Mouse (Mus musculus) embryo, embryonic 11.5 days (tissue): ENCODE results near the gene Cyth2.

Experiments
- DNase-seq: peaks from one replicate; pipeline ENCODE4 v3.0.0-alpha.2; 2012; ENCODE audit warnings: low read depth, low spot score

Gene Cyth2

GRCm38 (mm10) chr7:45814841-45815240 lies 460 bp upstream of the Cyth2 start:
- DNase-seq = no peak

- DNase-seq = no peak
These were observed 1.5 kb downstream of the Cyth2 start for GRCm38 (mm10) chr7:45812921-45813320.

- no peak for DNase-seq
These were observed 4.9 kb downstream of the Cyth2 start for GRCm38 (mm10) chr7:45809276-45810075.

DNA sequence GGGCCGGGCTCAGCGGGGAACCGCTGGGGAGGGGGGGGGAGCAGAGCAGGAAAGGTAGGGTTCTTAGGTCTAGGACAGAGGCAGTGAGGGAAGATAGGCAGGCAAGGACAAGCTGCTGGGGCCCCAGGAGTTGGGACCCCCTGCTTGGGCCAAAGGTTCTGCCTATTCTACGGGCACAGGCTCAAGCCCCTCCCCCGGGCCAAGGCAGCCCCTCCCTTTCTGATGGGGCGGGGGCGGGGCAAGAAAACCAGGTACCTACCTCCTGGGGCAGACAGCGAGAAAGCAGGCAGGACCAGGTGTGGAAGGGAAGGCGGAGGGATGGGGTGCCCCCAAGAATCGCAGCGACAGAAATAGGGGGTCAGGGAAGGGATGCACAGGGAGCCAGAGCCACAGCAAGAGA lies 5.9 kb downstream of the Cyth2 start:
- DNase-seq = no peak

DNA sequence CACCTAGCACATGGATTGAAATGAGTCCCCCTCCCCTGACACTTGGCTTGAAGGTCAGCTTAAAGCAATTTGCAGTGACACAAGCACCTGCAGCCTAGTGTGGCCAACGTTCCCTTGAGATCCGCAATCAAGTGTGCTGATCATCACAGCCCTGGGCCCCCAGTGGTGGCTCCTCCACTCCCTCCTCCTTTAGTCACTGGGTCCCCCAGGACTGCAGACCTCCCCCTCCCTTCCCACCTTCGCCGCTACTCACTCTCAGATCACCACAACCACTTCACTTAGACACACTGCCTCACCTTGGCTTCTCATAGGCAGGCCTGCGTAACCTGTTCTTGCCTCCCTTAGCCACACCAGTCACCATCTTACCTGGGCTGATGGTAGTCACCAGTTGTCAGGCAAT lies 8.4 kb downstream of the Cyth2 start:
- DNase-seq = no peak

- no peak for DNase-seq
These were observed 11.8 kb downstream of the Cyth2 start for GRCm38 (mm10) chr7:45802551-45802950.

- peak; percentile 89 for DNase-seq
These were observed 13.0 kb downstream of the Cyth2 start for GRCm38 (mm10) chr7:45801348-45801747.

DNA sequence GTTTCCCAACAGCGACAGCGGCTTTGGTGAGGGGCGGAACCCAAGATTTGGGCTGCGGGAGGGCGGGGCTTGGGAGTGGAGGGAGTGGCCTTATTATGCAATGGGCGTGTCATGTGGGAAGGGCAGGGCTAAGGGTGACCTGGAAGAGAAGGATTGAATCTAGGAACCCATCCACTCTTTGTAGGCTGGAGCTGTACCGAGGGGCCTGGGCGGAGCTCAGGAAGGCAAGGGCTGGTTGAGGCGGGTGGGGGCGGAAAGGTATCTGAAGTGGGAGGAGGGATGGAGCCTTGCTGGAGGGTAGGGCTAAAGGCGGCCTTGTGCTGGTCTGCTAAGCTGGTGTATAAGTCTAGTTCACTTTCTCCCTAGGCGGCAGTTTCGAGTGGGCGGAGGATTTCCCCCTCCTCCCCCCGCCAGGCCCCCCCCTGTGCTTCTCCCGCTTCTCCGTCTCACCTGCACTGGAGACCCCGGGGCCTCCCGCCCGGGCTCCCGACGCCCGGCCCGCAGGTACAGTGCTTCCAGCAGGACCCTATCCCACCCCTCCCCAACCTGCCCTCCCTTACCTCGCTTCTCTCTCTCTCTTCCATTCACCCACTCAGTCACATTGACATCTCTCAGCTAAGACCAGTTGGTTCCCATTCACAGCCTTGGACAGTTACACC lies 13.7 kb downstream of the Cyth2 start:
- DNase-seq = peak; percentile 44

GRCm38 (mm10) chr7:45800001-45800400 lies 14.4 kb downstream of the Cyth2 start:
- no peak for DNase-seq

GRCm38 (mm10) chr7:45798931-45799330 lies 15.4 kb downstream of the Cyth2 start:
- no peak for DNase-seq

- DNase-seq = no peak
These were observed 15.9 kb downstream of the Cyth2 start for GRCm38 (mm10) chr7:45798511-45798836.

- DNase-seq = no peak
These were observed 16.5 kb downstream of the Cyth2 start for GRCm38 (mm10) chr7:45797661-45798510.

DNA sequence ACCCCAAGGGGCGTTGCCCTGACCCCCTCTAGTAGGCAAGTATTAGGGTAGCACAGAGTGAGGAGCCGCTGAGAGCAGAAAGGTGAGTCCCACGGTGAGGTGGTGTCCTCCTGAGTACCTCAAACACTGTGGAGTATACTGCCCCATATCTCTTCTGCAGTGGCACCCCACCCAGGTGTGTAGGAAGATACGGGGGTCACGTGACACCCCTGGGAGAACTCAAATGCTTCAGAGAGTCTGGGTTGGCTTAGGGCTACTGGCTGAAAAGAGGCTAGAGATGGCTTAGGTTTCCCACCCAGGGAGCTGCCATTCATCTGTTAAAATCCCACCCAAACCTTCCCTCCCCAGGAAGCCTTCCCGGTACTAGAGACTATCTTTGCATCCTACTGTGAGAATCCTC lies 17.4 kb downstream of the Cyth2 start:
- no peak for DNase-seq

DNA sequence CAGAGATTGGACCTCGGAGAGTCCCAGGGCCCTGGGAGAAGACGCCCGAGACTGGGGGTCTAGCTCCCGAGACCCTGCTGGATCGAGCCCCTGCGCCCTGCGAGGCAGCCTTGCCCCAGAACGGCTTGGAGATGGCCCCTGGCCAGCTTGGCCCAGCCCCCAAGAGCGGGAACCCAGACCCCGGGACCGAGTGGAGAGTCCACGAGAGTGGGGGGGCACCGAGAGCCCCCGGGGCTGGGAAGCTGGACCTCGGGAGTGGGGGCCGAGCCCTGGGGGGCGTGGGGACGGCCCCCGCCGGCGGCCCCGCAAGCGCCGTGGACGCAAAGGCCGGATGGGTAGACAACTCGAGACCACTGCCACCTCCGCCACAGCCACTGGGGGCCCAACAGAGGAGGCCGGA lies 19.4 kb downstream of the Cyth2 start:
- DNase-seq = no peak

GRCm38 (mm10) chr7:45793969-45794585 lies 20.3 kb downstream of the Cyth2 start:
- no peak for DNase-seq

GRCm38 (mm10) chr7:45793240-45793639 lies 21.1 kb downstream of the Cyth2 start:
- DNase-seq = no peak

- DNase-seq = no peak
These were observed 22.5 kb downstream of the Cyth2 start for GRCm38 (mm10) chr7:45791756-45792490.

DNA sequence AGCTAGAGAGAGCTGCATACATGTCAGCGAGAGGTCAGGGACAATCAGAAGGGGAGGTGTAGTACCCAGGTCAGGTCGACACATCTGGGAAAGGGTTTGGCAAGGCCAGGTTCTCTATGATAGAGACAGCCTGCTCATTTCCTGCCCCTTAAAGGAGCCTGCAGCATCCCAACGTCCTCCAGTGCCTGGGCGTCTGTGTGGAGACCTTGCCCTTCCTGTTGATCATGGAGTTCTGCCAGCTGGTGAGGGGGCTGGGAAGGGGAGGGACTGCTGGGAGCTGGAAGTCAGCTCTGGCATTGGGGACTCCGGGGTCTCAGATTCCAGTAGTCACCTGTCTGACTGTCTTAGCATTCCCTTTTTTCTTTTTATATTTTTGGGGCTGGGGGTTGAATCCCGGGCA lies 23.7 kb downstream of the Cyth2 start:
- DNase-seq = no peak

DNA sequence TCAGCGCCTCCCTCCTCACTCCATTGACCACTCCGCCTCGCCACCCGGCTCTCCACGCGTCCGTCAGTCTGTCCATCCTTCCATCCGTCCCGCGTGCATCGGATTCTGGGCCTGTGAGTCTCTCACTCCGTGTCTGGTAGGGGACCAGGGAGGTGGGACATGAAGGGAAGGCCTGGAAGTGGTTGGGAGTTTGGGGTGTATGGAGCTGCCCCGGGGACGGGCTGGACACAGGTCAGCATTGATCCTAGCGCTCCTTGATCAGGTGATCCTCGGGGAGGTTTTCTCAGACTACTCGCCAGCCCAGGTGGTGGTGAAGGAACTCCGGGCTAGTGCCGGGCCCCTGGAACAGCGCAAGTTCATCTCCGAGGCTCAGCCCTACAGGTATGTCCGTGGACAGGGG lies 26.7 kb downstream of the Cyth2 start:
- no peak for DNase-seq

DNA sequence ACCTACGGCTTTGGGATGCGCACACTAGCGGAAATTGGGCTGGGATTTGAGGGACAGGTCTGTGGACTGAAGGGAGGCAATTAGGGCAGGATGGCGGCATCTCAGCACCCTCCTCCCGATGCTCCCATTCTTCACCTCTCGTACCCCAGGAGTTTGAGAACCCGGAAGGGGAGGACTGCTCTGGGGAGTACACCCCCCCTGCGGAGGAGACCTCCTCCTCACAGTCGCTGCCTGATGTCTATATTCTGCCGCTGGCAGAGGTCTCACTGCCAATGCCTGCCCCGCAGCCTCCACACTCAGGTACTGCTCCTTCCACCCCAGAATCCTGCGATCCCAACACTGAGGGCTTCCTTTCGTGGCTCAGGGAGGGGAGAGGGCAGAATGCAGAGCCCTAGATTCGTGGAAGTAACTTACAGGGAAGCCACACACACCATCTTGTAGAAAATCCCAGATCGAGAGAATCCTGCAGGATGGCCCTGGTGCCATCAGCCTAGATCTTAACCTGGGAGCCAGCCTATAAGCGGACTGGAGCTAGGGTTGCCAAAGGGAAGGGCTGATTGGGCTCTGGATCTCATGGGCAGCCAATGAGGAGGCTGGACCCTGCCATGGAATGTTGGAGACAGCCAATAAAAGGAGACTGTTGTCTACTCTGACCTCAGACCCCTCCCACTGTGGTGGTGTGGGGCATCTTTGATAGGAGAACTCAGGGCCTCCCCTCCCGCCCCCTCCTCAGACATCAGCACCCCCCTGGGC lies 27.5 kb downstream of the Cyth2 start:
- DNase-seq = peak; percentile 55
